Mouse (Mus musculus): ENCODE measurements around the gene Gm11011.

DNA sequence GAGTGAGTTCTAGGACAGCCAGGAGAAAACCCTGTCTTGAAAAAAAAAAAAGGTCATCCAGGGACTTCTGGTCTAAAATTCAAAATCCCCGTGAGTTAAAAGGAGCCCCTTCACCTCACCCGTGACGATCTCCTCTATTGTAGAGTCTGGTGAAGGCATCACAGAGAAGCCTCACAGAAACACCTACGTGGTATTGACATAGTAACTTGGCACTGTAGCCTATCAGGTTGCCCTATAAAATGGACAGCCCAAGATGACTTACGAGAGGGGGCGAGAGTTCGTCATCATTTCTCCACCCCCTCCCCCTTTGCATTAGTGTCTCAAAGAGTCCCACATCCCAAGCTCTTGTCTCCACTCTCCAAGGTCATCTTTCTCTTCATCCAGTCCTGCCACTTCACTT lies 41.9 kb downstream of the Gm11011 start:
- TF ChIP-seq POLR2A (IDR thresholded peaks at IDR 0.05; ENCODE audit: low read depth, low read length) (no peak), CTCF (IDR thresholded peaks at IDR 0.05; ENCODE audit: borderline replicate concordance, insufficient read depth, low read length) (no peak)

All from embryonic fibroblast, embryonic 13.5 days (primary cell).